Mouse (Mus musculus) right cerebral cortex, postnatal 14 days (tissue): ENCODE measurements around the gene Zic2.

Source experiments
- DNase-seq: peaks from one replicate; pipeline ENCODE4 v3.0.0; 2022

The Zic2 gene

DNA sequence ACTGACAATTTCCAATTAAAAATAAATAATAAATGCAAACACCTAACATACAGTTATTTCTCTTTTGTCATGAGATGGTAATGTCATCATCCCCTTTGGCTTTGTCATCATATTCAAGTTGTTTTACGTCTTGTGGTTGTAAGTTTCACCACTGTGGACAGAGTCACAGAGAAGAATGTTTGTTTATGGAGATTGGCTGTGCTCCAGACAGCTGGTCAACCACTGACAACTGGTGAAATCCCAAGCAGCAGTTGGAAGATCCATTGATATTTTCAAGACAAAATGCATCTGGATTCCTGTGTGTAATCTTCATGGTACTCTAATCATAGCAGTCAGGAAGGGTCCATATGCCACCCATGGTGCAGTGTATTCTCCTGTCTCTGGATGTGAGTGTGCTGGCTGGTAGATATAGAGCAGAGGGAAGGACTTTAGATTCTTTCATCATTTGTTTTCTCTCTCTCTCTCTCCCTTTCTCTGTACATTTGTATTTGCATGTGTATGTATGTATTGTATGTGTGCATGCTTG, 38.3 kb downstream of the Zic2 start:
- no peak for DNase-seq

GRCm38 (mm10) chr14:122528475-122528874, 53.2 kb downstream of the Zic2 start:
- DNase-seq, result no peak
